Mouse (Mus musculus) ES-Bruce4 (cell line): ENCODE data around the gene Cog3. TPM values are rescaled to one million over a fixed set of nuclear protein-coding genes. Genes with fewer than 3 reads are reported as not detected.

Experiments used
- H3K27ac ChIP-seq: 2 replicates; pipeline ENCODE4 v1.5.1; 2012; ENCODE audit warnings: low read length, inconsistent platforms; ENCODE audit not compliant: insufficient read depth
- H3K27me3 ChIP-seq: 2 replicates; pipeline ENCODE4 v1.6.1; 2012; ENCODE audit warnings: mild to moderate bottlenecking, low read length, inconsistent platforms; ENCODE audit not compliant: control insufficient read depth, poor library complexity, insufficient read depth, severe bottlenecking
- H3K36me3 ChIP-seq: 2 replicates; pipeline ENCODE4 v1.6.1; 2012; ENCODE audit warnings: inconsistent platforms, mild to moderate bottlenecking, low read length, moderate library complexity; ENCODE audit not compliant: control insufficient read depth, poor library complexity, insufficient read depth, severe bottlenecking
- H3K4me1 ChIP-seq: one replicate; pipeline ENCODE4 v1.8.1; 2011; ENCODE audit warnings: low read length; ENCODE audit not compliant: control insufficient read depth, insufficient read depth
- H3K4me3 ChIP-seq: 2 replicates; pipeline ENCODE4 v1.5.1; 2011; ENCODE audit warnings: low read depth, mild to moderate bottlenecking, low read length
- H3K9ac ChIP-seq: 2 replicates; pipeline ENCODE4 v1.6.1; 2012; ENCODE audit warnings: low read depth, mild to moderate bottlenecking, inconsistent platforms; ENCODE audit not compliant: poor library complexity, severe bottlenecking
- H3K9me3 ChIP-seq: replicated peaks from 2 replicates; pipeline ENCODE4 v1.6.1; 2012; ENCODE audit warnings: mild to moderate bottlenecking, low read length, inconsistent platforms; ENCODE audit not compliant: control insufficient read depth, poor library complexity, insufficient read depth, severe bottlenecking
- CTCF ChIP-seq: IDR thresholded peaks from one replicate; pipeline ENCODE4 v1.8.1; 2011; ENCODE audit warnings: low read depth, low read length
- EP300 ChIP-seq: IDR thresholded peaks from 2 replicates; pipeline ENCODE4 v1.6.1; 2011; ENCODE audit warnings: low read depth, low read length; ENCODE audit not compliant: insufficient read depth
- POLR2A ChIP-seq: IDR thresholded peaks from one replicate; pipeline ENCODE4 v1.8.1; 2011; ENCODE audit warnings: low read length; ENCODE audit not compliant: insufficient read depth
- polyA plus RNA-seq: library from polyadenylated mRNA; stranded (reverse); fragments of >200 nt; gene quantifications from 2 replicates; pipeline ENCODE4 v1.2.4, GENCODE M21; 2011; ENCODE audit warnings: low read depth; ENCODE audit not compliant: missing spikeins, insufficient read depth, insufficient read length

Cog3 gene
- polyA plus RNA-seq, 1 experiment = 24.6 TPM

GRCm38 (mm10) chr14:75731361-75731760, 23.0 kb downstream of the Cog3 start:
- Histone ChIP-seq H3K4me1 (no peaks in the 10 kb centered on the region), H3K27ac (no peak overlapping the region), H3K36me3 (peaks cover 33% of the 10 kb centered on the region), H3K9ac (no peak overlapping the region), H3K4me3 (no peak overlapping the region), H3K9me3 (no peaks in the 10 kb centered on the region), H3K27me3 (no peaks in the 10 kb centered on the region)
- TF ChIP-seq POLR2A (no peak), CTCF (no peak), EP300 (no peak)

- H3K9ac ChIP-seq = no peak overlapping the region
- H3K4me1 ChIP-seq = no peaks in the 10 kb centered on the region
- no peaks in the 10 kb centered on the region for H3K27me3 ChIP-seq
- H3K9me3 ChIP-seq = no peaks in the 10 kb centered on the region
- peaks cover 24% of the 10 kb centered on the region for H3K36me3 ChIP-seq
- no peak overlapping the region for H3K4me3 ChIP-seq
- no peak overlapping the region for H3K27ac ChIP-seq
- TF ChIP-seq EP300 (no peak), POLR2A (no peak), CTCF (no peak)
Observed at GRCm38 (mm10) chr14:75728111-75728510, 26.2 kb downstream of the Cog3 start.

GRCm38 (mm10) chr14:75727046-75727445, 27.3 kb downstream of the Cog3 start:
- H3K27ac ChIP-seq = no peak overlapping the region
- TF ChIP-seq CTCF (peak; percentile 39), POLR2A (no peak)
- H3K9ac ChIP-seq = no peak overlapping the region
- H3K36me3 ChIP-seq = peaks cover 22% of the 10 kb centered on the region
- no peaks in the 10 kb centered on the region for H3K9me3 ChIP-seq
- H3K4me3 ChIP-seq = no peak overlapping the region
- no peaks in the 10 kb centered on the region for H3K27me3 ChIP-seq
- no peaks in the 10 kb centered on the region for H3K4me1 ChIP-seq

- TF ChIP-seq POLR2A (no peak), CTCF (no peak), EP300 (no peak)
- Histone ChIP-seq H3K4me3 (no peak overlapping the region), H3K27ac (no peak overlapping the region), H3K27me3 (no peaks in the 10 kb centered on the region), H3K9me3 (no peaks in the 10 kb centered on the region), H3K36me3 (peaks cover 25% of the 10 kb centered on the region), H3K9ac (no peak overlapping the region), H3K4me1 (no peaks in the 10 kb centered on the region)
Observed at GRCm38 (mm10) chr14:75722816-75723215, 31.5 kb downstream of the Cog3 start.

DNA sequence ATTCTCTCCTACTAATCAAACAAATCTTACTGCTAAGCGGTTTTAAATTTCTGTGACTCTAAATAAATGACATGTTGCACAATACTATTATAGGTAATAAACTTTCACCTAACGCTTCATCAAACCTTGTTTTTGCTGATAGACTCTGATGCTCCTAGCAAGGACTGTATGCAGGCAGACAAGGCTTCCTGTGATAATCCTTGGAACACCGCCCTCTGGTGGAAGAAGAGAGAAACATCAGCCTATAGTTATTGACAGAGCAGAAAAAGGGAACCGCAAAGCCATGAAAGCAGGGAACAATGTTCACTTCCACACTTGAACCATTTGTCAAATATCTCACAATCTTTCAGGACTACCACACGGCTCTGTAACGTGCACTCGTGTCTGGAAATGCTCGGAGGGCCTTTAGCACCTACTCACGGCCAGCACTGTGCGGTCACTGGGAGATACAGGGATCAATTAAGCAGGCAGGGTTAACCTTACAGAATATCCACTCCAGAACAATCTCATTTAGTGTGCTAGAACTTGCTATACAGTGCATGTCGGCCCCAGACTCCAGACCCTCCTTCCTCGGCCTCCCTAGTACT, 32.2 kb downstream of the Cog3 start:
- peaks cover 20% of the 10 kb centered on the region for H3K36me3 ChIP-seq
- H3K9me3 ChIP-seq = no peaks in the 10 kb centered on the region
- TF ChIP-seq EP300 (no peak), CTCF (peak; percentile 19), POLR2A (no peak)
- no peaks in the 10 kb centered on the region for H3K4me1 ChIP-seq
- no peak overlapping the region for H3K9ac ChIP-seq
- no peak overlapping the region for H3K27ac ChIP-seq
- H3K27me3 ChIP-seq = no peaks in the 10 kb centered on the region
- H3K4me3 ChIP-seq = no peak overlapping the region

DNA sequence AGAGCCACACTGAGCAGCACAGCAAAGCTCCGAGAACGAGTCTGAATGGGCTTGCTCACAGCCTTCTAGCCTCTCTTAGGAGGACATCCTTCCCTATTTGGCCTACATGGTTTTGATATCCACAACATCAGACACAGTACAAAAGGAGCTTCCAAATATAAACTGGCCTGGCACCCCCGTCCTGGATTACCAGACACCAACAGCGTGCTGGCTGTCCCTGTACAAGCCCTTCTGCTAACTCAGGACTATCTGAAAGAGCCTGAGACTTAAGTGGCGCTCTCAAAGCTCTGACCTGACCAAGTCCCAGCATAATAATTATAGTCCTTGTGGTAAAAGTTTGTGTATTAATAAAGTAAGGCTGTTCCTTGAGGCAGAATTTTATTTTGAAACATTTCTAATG, 34.2 kb downstream of the Cog3 start:
- no peaks in the 10 kb centered on the region for H3K27me3 ChIP-seq
- H3K9ac ChIP-seq = no peak overlapping the region
- H3K36me3 ChIP-seq = peaks cover 22% of the 10 kb centered on the region
- no peak overlapping the region for H3K27ac ChIP-seq
- no peak for TF ChIP-seq CTCF
- TF ChIP-seq EP300 = no peak
- TF ChIP-seq POLR2A = no peak
- H3K4me3 ChIP-seq = no peak overlapping the region
- no peaks in the 10 kb centered on the region for H3K9me3 ChIP-seq
- H3K4me1 ChIP-seq = no peaks in the 10 kb centered on the region
